Mouse (Mus musculus): ENCODE measurements around the gene Sorcs2.

- no peak for TF ChIP-seq CTCF (IDR thresholded peaks at IDR 0.05; ENCODE audit: low read depth)
- no peak for TF ChIP-seq EP300 (optimal IDR thresholded peaks at IDR 0.05)
These were observed 298.3 kb downstream of the Sorcs2 start for GRCm38 (mm10) chr5:36099662-36100061.

All from stomach, postnatal 0 days (tissue).